Comparison of ENCODE assay signal across 21 mouse cellular contexts in the genomic region with DNA sequence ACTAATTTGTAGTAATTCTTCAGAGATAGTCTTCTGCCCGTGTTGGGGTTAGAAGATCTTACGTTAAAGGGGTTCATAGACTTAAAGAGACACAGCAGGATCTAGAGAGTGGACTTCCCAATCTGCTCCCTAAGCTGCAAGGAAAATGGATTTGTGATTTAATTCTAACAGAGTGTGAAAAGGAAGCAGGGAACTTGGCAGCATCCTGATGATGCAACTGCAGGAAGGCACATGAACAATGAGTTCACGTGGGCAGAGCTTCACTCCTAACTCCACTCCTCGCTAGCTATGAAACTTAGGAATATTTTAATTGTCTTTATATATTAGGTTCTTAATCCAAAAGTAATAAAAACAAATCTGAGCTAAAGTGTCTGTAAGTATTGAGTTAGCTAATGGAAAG.
"Had no signal": no experiment of that assay in that cellular context is flagged by ENCODE, and none has a peak within 500 bp of the region (broad histone marks: within the 10 kb centered on the region; RNA-seq: fewer than 3 reads in every experiment).

No protein-coding gene starts in this region.

- H3K36me3 ChIP-seq: limb, embryonic 15.5 days; midbrain, embryonic 10.5 days; midbrain, embryonic 15.5 days; neural tube, embryonic 12.5 days; neural tube, embryonic 15.5 days; stomach, embryonic 15.5 days had no signal

- H3K9me3 ChIP-seq: limb, embryonic 15.5 days; midbrain, embryonic 10.5 days; midbrain, embryonic 15.5 days; neural tube, embryonic 12.5 days; neural tube, embryonic 15.5 days; stomach, embryonic 15.5 days had no signal

- H3K27me3 ChIP-seq: megakaryocyte, embryonic 14.5 days; midbrain, embryonic 15.5 days; neural tube, embryonic 12.5 days; neural tube, embryonic 15.5 days; stomach, embryonic 15.5 days had no signal

- DNase-seq: kidney, adult 18-20 months; kidney, adult 9 months; kidney, postnatal 14 days; layer of hippocampus, adult 9-11 months; liver, postnatal 0 days; lung, embryonic 14.5 days; retina, postnatal 1 day; right cerebral cortex, postnatal 25 days; spleen, adult 18-20 months; thymus, postnatal 36 days had no signal

- H3K9ac ChIP-seq: limb, embryonic 15.5 days; liver, embryonic 14.5 days; liver, postnatal 0 days; lung, embryonic 14.5 days; midbrain, embryonic 15.5 days; neural tube, embryonic 12.5 days; neural tube, embryonic 15.5 days; stomach, embryonic 15.5 days had no signal

- H3K4me3 ChIP-seq: layer of hippocampus, adult 2 months; limb, embryonic 15.5 days; megakaryocyte, embryonic 14.5 days; midbrain, embryonic 10.5 days; midbrain, embryonic 15.5 days; neural tube, embryonic 12.5 days; neural tube, embryonic 15.5 days; stomach, embryonic 15.5 days had no signal

- H3K4me1 ChIP-seq: limb, embryonic 15.5 days; megakaryocyte, embryonic 14.5 days; midbrain, embryonic 10.5 days; midbrain, embryonic 15.5 days; neural tube, embryonic 12.5 days; neural tube, embryonic 15.5 days; stomach, embryonic 15.5 days had no signal

- H3K27ac ChIP-seq: layer of hippocampus, adult 2 months; limb, embryonic 15.5 days; liver, embryonic 14.5 days; midbrain, embryonic 10.5 days; midbrain, embryonic 15.5 days; neural tube, embryonic 12.5 days; neural tube, embryonic 15.5 days; stomach, embryonic 15.5 days had no signal

- ATAC-seq: liver, postnatal 0 days; lung, postnatal 0 days; midbrain, embryonic 15.5 days had no signal

- H3K4me2 ChIP-seq: limb, embryonic 15.5 days; liver, embryonic 11.5 days; lung, embryonic 14.5 days; midbrain, embryonic 15.5 days; neural tube, embryonic 12.5 days; neural tube, embryonic 15.5 days; stomach, embryonic 15.5 days had no signal
